Mouse (Mus musculus) hindbrain, embryonic 15.5 days (tissue): ENCODE data around the gene Mlana. TPM values are rescaled to one million over a fixed set of nuclear protein-coding genes. Genes with fewer than 3 reads are reported as not detected.

Source experiments
- ATAC-seq: fragments of 200-750 bp; cut with Nextera tagmentation; 2 replicates; pipeline ENCODE4 v1.8.0; 2017; ENCODE audit warnings: low read depth, moderate number of reproducible peaks, moderate TSS enrichment; ENCODE audit not compliant: low FRiP score
- H3K27ac ChIP-seq: fragments of 300-500 bp; sonication (generic); replicated peaks from 2 replicates; pipeline ENCODE4 v1.5.1; 2015; ENCODE audit warnings: mild to moderate bottlenecking, inconsistent platforms
- H3K27me3 ChIP-seq: fragments of 300-500 bp; sonication (generic); 2 replicates; pipeline ENCODE4 v1.6.1; 2015; ENCODE audit warnings: control low read depth, inconsistent platforms
- H3K36me3 ChIP-seq: fragments of 300-500 bp; sonication (generic); 2 replicates; pipeline ENCODE4 v1.6.1; 2015; ENCODE audit warnings: control low read depth, inconsistent platforms
- H3K4me1 ChIP-seq: fragments of 300-500 bp; sonication (generic); replicated peaks from 2 replicates; pipeline ENCODE4 v1.6.1; 2015; ENCODE audit warnings: control low read depth, inconsistent platforms
- H3K4me2 ChIP-seq: fragments of 300-500 bp; sonication (generic); 2 replicates; pipeline ENCODE4 v1.6.1; 2015; ENCODE audit warnings: moderate library complexity, mild to moderate bottlenecking, inconsistent platforms
- H3K4me3 ChIP-seq: fragments of 300-500 bp; sonication (generic); 2 replicates; pipeline ENCODE4 v1.5.1; 2015; ENCODE audit warnings: mild to moderate bottlenecking, inconsistent platforms
- H3K9ac ChIP-seq: fragments of 300-500 bp; sonication (generic); 2 replicates; pipeline ENCODE4 v1.6.1; 2015; ENCODE audit warnings: inconsistent platforms
- H3K9me3 ChIP-seq: fragments of 300-500 bp; sonication (generic); 2 replicates; pipeline ENCODE4 v1.6.1; 2016; ENCODE audit warnings: control low read depth, inconsistent platforms
- WGBS: fragments of 180-500 bp; shearing (Covaris S2); methylation state at CpG from one replicate; pipeline ENCODE4 v1.1.7; 2015; 5-methylcytosine and 5-hydroxymethylcytosine counted together
- polyA plus RNA-seq: library from polyadenylated mRNA; unstranded; fragments of >200 nt; fragmentation: Nextera tagmentation; extraction: Ambion mirVana; gene quantifications from 2 replicates; pipeline ENCODE4 v1.2.1, GENCODE M21; 2015

Gene Mlana
- polyA plus RNA-seq, 1 experiment from 2014 or later = not detected

DNA sequence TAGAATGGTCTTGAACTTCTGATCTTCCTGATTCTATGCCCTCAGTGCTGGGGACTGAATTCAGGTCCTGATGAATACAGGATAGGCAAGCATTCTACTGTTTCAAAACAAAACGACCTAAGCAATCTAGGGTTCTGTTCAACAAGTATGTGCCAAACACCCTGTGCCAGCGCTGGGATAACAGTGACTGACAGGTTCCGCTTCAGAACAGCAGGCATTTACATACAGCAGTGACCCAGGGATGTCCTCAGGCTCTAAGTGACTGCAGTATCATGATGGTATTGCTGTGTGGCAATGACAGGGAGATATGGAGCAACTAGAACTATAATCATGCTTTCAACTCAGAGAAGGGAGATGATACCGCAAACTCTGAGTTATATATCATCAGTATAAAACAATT is 15.8 kb downstream of the Mlana start:
- no peak for ATAC-seq
- no peak overlapping the region for H3K4me3 ChIP-seq
- H3K9me3 ChIP-seq = no peaks in the 10 kb centered on the region
- H3K4me1 ChIP-seq = no peaks in the 10 kb centered on the region
- no peaks in the 10 kb centered on the region for H3K27me3 ChIP-seq
- H3K4me2 ChIP-seq = no peak overlapping the region
- 84% methylated on average over 4 of the region's 4 CpGs for WGBS
- peaks cover 26% of the 10 kb centered on the region for H3K36me3 ChIP-seq
- H3K9ac ChIP-seq = no peak overlapping the region
- H3K27ac ChIP-seq = no peak overlapping the region

DNA sequence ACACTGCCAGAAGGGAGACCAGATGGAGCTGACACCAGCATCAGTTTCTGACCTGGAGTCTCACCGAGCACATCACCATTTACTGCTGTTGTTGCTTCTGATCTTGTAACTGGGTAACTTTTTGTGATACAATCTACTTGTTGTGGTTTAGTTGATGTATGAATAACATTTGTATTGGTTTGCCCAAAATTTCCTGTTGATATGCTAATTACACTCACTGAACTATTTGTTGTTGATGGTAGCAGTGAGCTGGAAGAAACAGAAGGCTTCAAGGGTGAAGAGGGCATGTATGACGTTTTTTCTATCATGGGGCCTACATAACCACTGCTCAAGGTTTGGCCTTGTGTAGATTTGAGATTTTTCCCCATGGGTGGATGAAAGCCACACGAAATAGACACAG is 20.2 kb downstream of the Mlana start:
- 90% methylated on average over 3 of the region's 3 CpGs for WGBS
- Histone ChIP-seq H3K27ac (no peak overlapping the region), H3K9me3 (no peaks in the 10 kb centered on the region), H3K4me1 (no peaks in the 10 kb centered on the region), H3K4me3 (no peak overlapping the region), H3K27me3 (no peaks in the 10 kb centered on the region), H3K4me2 (no peak overlapping the region), H3K9ac (no peak overlapping the region), H3K36me3 (peaks cover 39% of the 10 kb centered on the region)
- ATAC-seq = no peak

GRCm38 (mm10) chr19:29718476-29718875 is 20.9 kb downstream of the Mlana start:
- Histone ChIP-seq H3K4me2 (no peak overlapping the region), H3K4me3 (no peak overlapping the region), H3K27me3 (no peaks in the 10 kb centered on the region), H3K9ac (no peak overlapping the region), H3K27ac (no peak overlapping the region), H3K4me1 (no peaks in the 10 kb centered on the region), H3K36me3 (peaks cover 39% of the 10 kb centered on the region), H3K9me3 (no peaks in the 10 kb centered on the region)
- ATAC-seq = no peak
- WGBS = 99% methylated on average over 3 of the region's 3 CpGs

DNA sequence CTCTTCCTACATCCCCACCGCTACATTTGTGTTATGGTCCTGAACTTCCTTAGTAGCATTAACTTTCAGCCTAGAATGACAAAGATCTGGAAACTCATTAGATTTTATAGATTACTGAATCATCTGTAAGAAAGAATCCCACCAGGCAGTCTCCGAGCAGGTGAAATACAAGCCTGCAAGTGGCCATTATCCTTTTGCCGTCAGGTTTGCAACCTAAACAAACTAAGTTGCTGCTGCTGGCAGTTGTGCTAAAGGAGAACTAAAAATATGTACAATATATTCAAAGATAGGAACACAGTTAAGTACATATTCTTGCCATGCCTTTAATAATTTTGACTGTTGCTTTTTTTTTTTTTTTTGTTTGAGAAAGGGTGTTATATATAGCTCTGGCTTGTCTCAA is 37.8 kb downstream of the Mlana start:
- Histone ChIP-seq H3K27me3 (no peaks in the 10 kb centered on the region), H3K36me3 (no peaks in the 10 kb centered on the region), H3K9me3 (no peaks in the 10 kb centered on the region), H3K4me2 (no peak overlapping the region), H3K4me3 (no peak overlapping the region), H3K9ac (no peak overlapping the region), H3K27ac (no peak overlapping the region), H3K4me1 (no peaks in the 10 kb centered on the region)
- WGBS = 78% methylated on average over 3 of the region's 3 CpGs
- ATAC-seq = no peak

GRCm38 (mm10) chr19:29739608-29740007 is 42.0 kb downstream of the Mlana start:
- no peak for ATAC-seq
- Histone ChIP-seq H3K9me3 (no peaks in the 10 kb centered on the region), H3K36me3 (no peaks in the 10 kb centered on the region), H3K4me3 (no peak overlapping the region), H3K4me1 (no peaks in the 10 kb centered on the region), H3K27ac (no peak overlapping the region), H3K27me3 (no peaks in the 10 kb centered on the region), H3K9ac (no peak overlapping the region), H3K4me2 (no peak overlapping the region)
- 87% methylated on average over 2 of the region's 2 CpGs for WGBS

- ATAC-seq = no peak
- no peak overlapping the region for H3K27ac ChIP-seq
- H3K4me3 ChIP-seq = no peak overlapping the region
- no peaks in the 10 kb centered on the region for H3K36me3 ChIP-seq
- no peak overlapping the region for H3K9ac ChIP-seq
- H3K9me3 ChIP-seq = no peaks in the 10 kb centered on the region
- H3K4me1 ChIP-seq = no peaks in the 10 kb centered on the region
- 92% methylated on average over 1 of the region's 1 CpGs for WGBS
- H3K4me2 ChIP-seq = no peak overlapping the region
- no peaks in the 10 kb centered on the region for H3K27me3 ChIP-seq
Observed at GRCm38 (mm10) chr19:29740661-29741060, 43.0 kb downstream of the Mlana start.

- ATAC-seq = no peak
- Histone ChIP-seq H3K9ac (no peak overlapping the region), H3K27ac (no peak overlapping the region), H3K4me1 (no peaks in the 10 kb centered on the region), H3K27me3 (no peaks in the 10 kb centered on the region), H3K4me2 (no peak overlapping the region), H3K36me3 (no peaks in the 10 kb centered on the region), H3K9me3 (no peaks in the 10 kb centered on the region), H3K4me3 (no peak overlapping the region)
- WGBS = 86% methylated on average over 5 of the region's 5 CpGs
Observed at GRCm38 (mm10) chr19:29743531-29743930, 45.9 kb downstream of the Mlana start.

GRCm38 (mm10) chr19:29750994-29751393 is 53.4 kb downstream of the Mlana start:
- H3K27ac ChIP-seq = no peak overlapping the region
- WGBS = 94% methylated on average over 3 of the region's 3 CpGs
- no peak for ATAC-seq
- H3K27me3 ChIP-seq = no peaks in the 10 kb centered on the region
- no peak overlapping the region for H3K9ac ChIP-seq
- no peaks in the 10 kb centered on the region for H3K4me1 ChIP-seq
- no peak overlapping the region for H3K4me2 ChIP-seq
- H3K9me3 ChIP-seq = no peaks in the 10 kb centered on the region
- H3K4me3 ChIP-seq = no peak overlapping the region
- no peaks in the 10 kb centered on the region for H3K36me3 ChIP-seq

- no peaks in the 10 kb centered on the region for H3K9me3 ChIP-seq
- H3K4me3 ChIP-seq = no peak overlapping the region
- no peaks in the 10 kb centered on the region for H3K27me3 ChIP-seq
- no peak overlapping the region for H3K9ac ChIP-seq
- H3K4me2 ChIP-seq = no peak overlapping the region
- no peaks in the 10 kb centered on the region for H3K4me1 ChIP-seq
- no peaks in the 10 kb centered on the region for H3K36me3 ChIP-seq
- WGBS = 92% methylated on average over 2 of the region's 2 CpGs
- no peak overlapping the region for H3K27ac ChIP-seq
- ATAC-seq = no peak
Observed at GRCm38 (mm10) chr19:29753939-29754338, 56.3 kb downstream of the Mlana start.

Other genes starting within 250 kb of the Mlana start
- gene Ric1, start 175.5 kb upstream of the Mlana start, polyA plus RNA-seq = 12.0 and 12.2 TPM in 2 replicates
- 10.6 and 11.4 TPM in 2 replicates for gene Ermp1, start 49.4 kb upstream of the Mlana start, polyA plus RNA-seq
- 5.5 and 6.0 TPM in 2 replicates for gene 9930021J03Rik, start 108.2 kb downstream of the Mlana start, polyA plus RNA-seq
- gene Ranbp6, start 115.2 kb downstream of the Mlana start, polyA plus RNA-seq = 42.8 and 45.2 TPM in 2 replicates
- 2.6 and 3.0 TPM in 2 replicates for gene Il33, start 227.3 kb downstream of the Mlana start, polyA plus RNA-seq